Mouse (Mus musculus): Measurements from ENCODE around the gene Mocs2.

The Mocs2 gene

GRCm38 (mm10) chr13:114817751-114818360 is at the start of gene Mocs2:
TSS of gene Mocs2 (plus strand) at chr13:114818236.
- DNase-seq, result peak; percentile 88

GRCm38 (mm10) chr13:114791511-114791910 is 26.5 kb upstream of the Mocs2 start:
- DNase-seq, result no peak

GRCm38 (mm10) chr13:114793250-114794030 is 24.6 kb upstream of the Mocs2 start:
- peak; percentile 31 for DNase-seq

- DNase-seq, result no peak
These were observed 16.2 kb upstream of the Mocs2 start for GRCm38 (mm10) chr13:114801857-114802256.

- no peak for DNase-seq
These were observed 15.1 kb upstream of the Mocs2 start for GRCm38 (mm10) chr13:114802971-114803370.

- no peak for DNase-seq
These were observed 8.3 kb upstream of the Mocs2 start for GRCm38 (mm10) chr13:114809624-114810210.

GRCm38 (mm10) chr13:114818513-114818912 is 477 bp downstream of the Mocs2 start:
- no peak for DNase-seq

GRCm38 (mm10) chr13:114822871-114823270 is 4.8 kb downstream of the Mocs2 start:
- no peak for DNase-seq

GRCm38 (mm10) chr13:114825377-114825855 is 7.4 kb downstream of the Mocs2 start:
- no peak for DNase-seq

GRCm38 (mm10) chr13:114831367-114831833 is 13.4 kb downstream of the Mocs2 start:
- DNase-seq, result no peak

- no peak for DNase-seq
These were observed 14.7 kb downstream of the Mocs2 start for GRCm38 (mm10) chr13:114832761-114833160.

- no peak for DNase-seq
These were observed 15.3 kb downstream of the Mocs2 start for GRCm38 (mm10) chr13:114833351-114833750.

GRCm38 (mm10) chr13:114834580-114834979 is 16.5 kb downstream of the Mocs2 start:
- DNase-seq, result no peak

- no peak for DNase-seq
These were observed 19.0 kb downstream of the Mocs2 start for GRCm38 (mm10) chr13:114837061-114837460.

GRCm38 (mm10) chr13:114838535-114838990 is 20.5 kb downstream of the Mocs2 start:
- peak; percentile 48 for DNase-seq

GRCm38 (mm10) chr13:114839098-114839497 is 21.1 kb downstream of the Mocs2 start:
- no peak for DNase-seq

- DNase-seq, result no peak
These were observed 22.5 kb downstream of the Mocs2 start for GRCm38 (mm10) chr13:114840545-114840944.

GRCm38 (mm10) chr13:114843318-114843717 is 25.3 kb downstream of the Mocs2 start:
- DNase-seq, result no peak

GRCm38 (mm10) chr13:114845804-114846203 is 27.8 kb downstream of the Mocs2 start:
- DNase-seq, result no peak

- no peak for DNase-seq
These were observed 30.9 kb downstream of the Mocs2 start for GRCm38 (mm10) chr13:114848945-114849344.

GRCm38 (mm10) chr13:114852264-114853111 is 34.5 kb downstream of the Mocs2 start:
- DNase-seq, result no peak

- no peak for DNase-seq
These were observed 35.1 kb downstream of the Mocs2 start for GRCm38 (mm10) chr13:114853152-114853551.

- DNase-seq, result no peak
These were observed 36.0 kb downstream of the Mocs2 start for GRCm38 (mm10) chr13:114854023-114854422.

Data from right cerebral cortex, postnatal 25 days (tissue).